In the genomic region with DNA sequence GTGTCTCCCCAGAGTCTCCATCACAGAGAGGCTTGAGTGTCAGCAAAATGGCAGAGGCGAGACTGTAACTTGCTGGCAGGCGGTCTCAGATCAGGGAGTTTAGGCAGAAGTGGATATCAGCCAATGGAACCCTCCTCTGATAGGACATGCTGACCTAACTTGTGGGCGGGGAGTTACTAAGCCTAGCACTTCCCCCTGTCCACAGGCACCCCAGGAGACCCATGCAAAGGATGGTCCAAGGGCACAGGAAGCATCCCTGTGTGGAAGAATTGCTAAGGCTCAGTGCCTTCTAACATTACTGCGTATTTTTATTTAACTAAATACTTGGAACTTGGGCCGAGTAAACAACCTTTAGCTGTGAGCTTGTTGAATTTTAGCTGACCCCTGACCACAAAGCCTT, we compare ENCODE assay signal across 15 mouse cellular contexts.
"Had no signal": no experiment of that assay in that cellular context is flagged by ENCODE, and none has a peak within 500 bp of the region (broad histone marks: within the 10 kb centered on the region; RNA-seq: fewer than 3 reads in every experiment).

No protein-coding gene starts in this region.

- H3K9ac ChIP-seq: limb, embryonic 13.5 days; liver, embryonic 14.5 days; lung, embryonic 14.5 days; midbrain, embryonic 13.5 days; neural tube, embryonic 15.5 days; stomach, embryonic 15.5 days had no signal

- H3K4me3 ChIP-seq: limb, embryonic 13.5 days; megakaryocyte, embryonic 14.5 days; midbrain, embryonic 13.5 days; myocyte; neural tube, embryonic 15.5 days; stomach, embryonic 15.5 days had no signal

- H3K36me3 ChIP-seq: limb, embryonic 13.5 days; midbrain, embryonic 13.5 days; neural tube, embryonic 15.5 days; stomach, embryonic 15.5 days had no signal

- H3K4me2 ChIP-seq: limb, embryonic 13.5 days; lung, embryonic 14.5 days; midbrain, embryonic 13.5 days; neural tube, embryonic 15.5 days; stomach, embryonic 15.5 days had no signal

- H3K4me1 ChIP-seq: stomach, embryonic 15.5 days had no signal

- H3K27ac ChIP-seq: limb, embryonic 13.5 days; liver, embryonic 14.5 days; macrophage; midbrain, embryonic 13.5 days; neural tube, embryonic 15.5 days; stomach, embryonic 15.5 days had no signal

- H3K9me3 ChIP-seq: limb, embryonic 13.5 days; megakaryocyte, embryonic 14.5 days; midbrain, embryonic 13.5 days; neural tube, embryonic 15.5 days; stomach, embryonic 15.5 days had no signal

- H3K27me3 ChIP-seq: megakaryocyte, embryonic 14.5 days; neural tube, embryonic 15.5 days; stomach, embryonic 15.5 days had no signal

- ATAC-seq: midbrain, embryonic 13.5 days had no signal

- DNase-seq: kidney, adult 18-20 months; layer of hippocampus, adult 9-11 months; left cerebral cortex, postnatal 4 days; lung, embryonic 14.5 days; lung, postnatal 10 days; retina, postnatal 1 day; right cerebral cortex, postnatal 14 days had no signal
